Mouse (Mus musculus): ENCODE data around the gene Ksr1. TPM values are rescaled to one million over a fixed set of nuclear protein-coding genes. Genes with fewer than 3 reads are reported as not detected.

Gene Ksr1
- polyA plus RNA-seq (2012; rRNA removed; ENCODE audit: low replicate concordance): 60.1 and 61.3 TPM in 2 replicates

DNA sequence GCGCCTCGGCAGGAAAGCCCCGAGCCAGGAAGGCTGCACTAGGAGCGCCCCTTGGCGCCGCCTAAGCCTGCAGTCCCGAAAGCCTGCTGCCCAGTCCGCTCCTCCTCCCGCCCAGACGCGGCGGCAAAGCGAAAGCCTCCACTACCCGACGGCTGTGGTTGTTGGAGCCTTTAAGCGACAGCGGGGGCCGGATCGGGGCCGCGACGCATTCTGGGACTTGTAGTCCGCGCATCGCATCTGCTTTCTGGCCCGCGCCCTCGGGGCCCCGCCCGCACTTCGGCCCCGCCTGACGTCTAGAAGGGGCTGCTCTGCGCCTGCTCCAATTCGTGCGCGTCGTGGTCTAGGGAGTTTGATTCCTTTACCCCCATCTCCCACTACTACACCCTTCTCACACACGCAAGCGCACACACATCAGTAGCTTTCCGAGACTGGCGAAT lies at the start of gene Ksr1:
Gene Ksr1, minus strand, starts transcription at position 77 of the 437 bp plus-strand sequence.

GRCm38 (mm10) chr11:78984483-78985177 lies 161.6 kb downstream of the Ksr1 start, which contains the start of gene Lgals9:
TSS of gene Lgals9 (minus strand) at chr11:78984946.

Other genes with a start within 250 kb of the Ksr1 start
- 1.7 and 5.6 TPM in 2 replicates for gene Nos2, start 225.6 kb downstream of the Ksr1 start, polyA plus RNA-seq (2012; rRNA removed; ENCODE audit: low replicate concordance)
- 404 and 515 TPM in 2 replicates for gene Lgals9, start 161.5 kb downstream of the Ksr1 start, polyA plus RNA-seq (2012; rRNA removed; ENCODE audit: low replicate concordance)
- 33.0 and 39.4 TPM in 2 replicates for gene Wsb1, start 108.3 kb upstream of the Ksr1 start, polyA plus RNA-seq (2012; rRNA removed; ENCODE audit: low replicate concordance)
- not detected in 2 replicates for gene Gm9964, start 150.5 kb upstream of the Ksr1 start, polyA plus RNA-seq (2012; rRNA removed; ENCODE audit: low replicate concordance)
- gene Nf1, start 193.3 kb upstream of the Ksr1 start, polyA plus RNA-seq (2012; rRNA removed; ENCODE audit: low replicate concordance): 6.0 and 9.6 TPM in 2 replicates